Mouse (Mus musculus) intestine, embryonic 14.5 days (tissue): ENCODE measurements around the gene Phactr4. TPM values are rescaled to one million over a fixed set of nuclear protein-coding genes. Genes with fewer than 3 reads are reported as not detected.
"Not testable (repeated sequence)": the region's sequence is repeated elsewhere in the genome, so short reads cannot be mapped to it uniquely, and the experiment has no call there.

ENCODE experiments used
- ATAC-seq: fragments of 200-750 bp; cut with Nextera tagmentation; replicated peaks from 2 replicates; pipeline ENCODE4 v1.8.0; 2017; ENCODE audit warnings: low read depth, moderate number of reproducible peaks, moderate TSS enrichment, moderate library complexity; ENCODE audit not compliant: low FRiP score, low TSS enrichment
- DNase-seq: peaks from one replicate; pipeline ENCODE4 v3.0.0-alpha.2; 2018; ENCODE audit warnings: low spot score
- H3K27ac ChIP-seq: fragments of 300-500 bp; sonication (generic); 2 replicates; pipeline ENCODE4 v1.5.1; 2014; ENCODE audit warnings: low read depth, mild to moderate bottlenecking, control low read depth
- H3K27me3 ChIP-seq: fragments of 300-500 bp; sonication (generic); replicated peaks from 2 replicates; pipeline ENCODE4 v1.6.1; 2014; ENCODE audit warnings: low read length, control low read depth; ENCODE audit not compliant: control insufficient read depth, insufficient read depth
- H3K36me3 ChIP-seq: fragments of 300-500 bp; sonication (generic); 2 replicates; pipeline ENCODE4 v1.6.1; 2014; ENCODE audit warnings: low read length, control low read depth; ENCODE audit not compliant: control insufficient read depth, insufficient read depth
- H3K4me1 ChIP-seq: fragments of 300-500 bp; sonication (generic); replicated peaks from 2 replicates; pipeline ENCODE4 v1.6.1; 2014; ENCODE audit warnings: low read length, control low read depth, mixed read lengths; ENCODE audit not compliant: control insufficient read depth, insufficient read depth
- H3K4me2 ChIP-seq: fragments of 300-500 bp; sonication (generic); 2 replicates; pipeline ENCODE4 v1.6.1; 2014; ENCODE audit warnings: low read length
- H3K4me3 ChIP-seq: fragments of 300-500 bp; sonication (generic); 2 replicates; pipeline ENCODE4 v1.5.1; 2014; ENCODE audit warnings: low read depth, low read length, control low read depth, mixed read lengths
- H3K9ac ChIP-seq: fragments of 300-500 bp; sonication (generic); 2 replicates; pipeline ENCODE4 v1.6.1; 2014; ENCODE audit warnings: mild to moderate bottlenecking, low read length
- H3K9me3 ChIP-seq: fragments of 300-500 bp; sonication (generic); 2 replicates; pipeline ENCODE4 v1.6.1; 2016; ENCODE audit warnings: low read length, control low read depth; ENCODE audit not compliant: control insufficient read depth
- WGBS: fragments of 180-500 bp; shearing (Covaris S2); extraction: QIAGEN DNeasy Blood & Tissue Kit; methylation state at CpG from one replicate; pipeline ENCODE4 v1.1.7; 2014; 5-methylcytosine and 5-hydroxymethylcytosine counted together
- polyA plus RNA-seq: library from polyadenylated mRNA; unstranded; fragments of >200 nt; fragmentation: Nextera tagmentation; extraction: Ambion mirVana; gene quantifications from 2 replicates; pipeline ENCODE4 v1.2.1, GENCODE M21; 2014

The Phactr4 gene
- polyA plus RNA-seq, 1 experiment from 2014 or later, result 21.5 TPM

DNA sequence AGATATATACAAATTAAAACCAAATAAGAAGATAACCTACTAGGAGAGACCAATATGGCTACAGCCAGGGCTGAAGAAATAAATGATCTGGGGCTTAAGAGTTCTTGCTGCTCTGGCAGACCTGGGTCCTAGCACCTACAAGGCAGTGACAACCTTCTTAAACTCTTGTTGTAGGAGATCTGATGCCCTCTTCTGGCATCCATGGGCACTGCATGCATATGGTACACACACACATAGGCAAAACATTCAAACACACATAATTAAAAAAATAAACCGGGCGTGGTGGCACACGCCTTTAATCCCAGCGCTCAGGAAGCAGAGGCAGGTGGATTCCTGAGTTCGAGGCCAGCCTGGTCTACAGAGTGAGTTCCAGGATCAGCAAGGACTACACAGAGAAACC is 2.5 kb upstream of the Phactr4 start:
- Histone ChIP-seq H3K4me1 (peaks cover 13% of the 10 kb centered on the region), H3K4me2 (no peak overlapping the region), H3K9me3 (no peaks in the 10 kb centered on the region), H3K4me3 (no peak overlapping the region), H3K27me3 (no peaks in the 10 kb centered on the region), H3K27ac (no peak overlapping the region), H3K9ac (no peak overlapping the region), H3K36me3 (no peaks in the 10 kb centered on the region)
- no peak for ATAC-seq
- 95% methylated on average over 5 of the region's 5 CpGs for WGBS
- no peak for DNase-seq

GRCm38 (mm10) chr4:132421556-132421922 is 750 bp downstream of the Phactr4 start:
- 0% methylated on average over 13 of the region's 13 CpGs for WGBS
- H3K9ac ChIP-seq, result peak overlapping the region; percentile 89
- H3K4me1 ChIP-seq, result peaks cover 13% of the 10 kb centered on the region
- H3K27ac ChIP-seq, result peak overlapping the region; percentile 98
- no peak for DNase-seq
- H3K27me3 ChIP-seq, result no peaks in the 10 kb centered on the region
- peak overlapping the region; percentile 66 for H3K4me2 ChIP-seq
- H3K4me3 ChIP-seq, result peak overlapping the region; percentile 58
- ATAC-seq, result no peak
- no peaks in the 10 kb centered on the region for H3K36me3 ChIP-seq
- no peaks in the 10 kb centered on the region for H3K9me3 ChIP-seq

DNA sequence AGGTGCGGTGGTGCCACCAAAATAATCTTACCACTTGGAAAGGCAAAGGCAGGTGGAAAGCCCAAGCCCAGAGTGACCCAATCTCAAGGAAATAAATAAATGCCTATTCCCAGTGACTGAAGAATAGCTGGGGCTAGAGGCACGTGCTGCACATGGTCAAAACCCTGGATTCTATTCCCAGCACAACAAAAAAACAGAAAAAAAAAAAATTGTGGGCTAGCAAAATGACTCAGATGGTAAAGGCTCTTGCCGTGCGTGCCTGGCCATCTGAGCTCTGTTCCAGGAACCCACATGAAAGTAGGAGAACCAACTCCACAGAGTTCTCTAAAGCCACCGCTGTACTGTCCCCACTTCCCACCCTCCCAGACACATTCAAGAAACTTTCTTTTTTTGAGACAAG is 1.8 kb downstream of the Phactr4 start:
- peaks cover 13% of the 10 kb centered on the region for H3K4me1 ChIP-seq
- H3K36me3 ChIP-seq, result no peaks in the 10 kb centered on the region
- WGBS, result 77% methylated on average over 5 of the region's 5 CpGs
- H3K4me3 ChIP-seq, result peak overlapping the region; percentile 58; the same call in 1 of the 2 replicates
- DNase-seq, result no peak
- H3K4me2 ChIP-seq, result peak overlapping the region; percentile 66
- ATAC-seq, result no peak
- H3K9me3 ChIP-seq, result no peaks in the 10 kb centered on the region
- H3K9ac ChIP-seq, result no peak overlapping the region; the same call in 1 of the 2 replicates
- no peaks in the 10 kb centered on the region for H3K27me3 ChIP-seq
- no peak overlapping the region for H3K27ac ChIP-seq

DNA sequence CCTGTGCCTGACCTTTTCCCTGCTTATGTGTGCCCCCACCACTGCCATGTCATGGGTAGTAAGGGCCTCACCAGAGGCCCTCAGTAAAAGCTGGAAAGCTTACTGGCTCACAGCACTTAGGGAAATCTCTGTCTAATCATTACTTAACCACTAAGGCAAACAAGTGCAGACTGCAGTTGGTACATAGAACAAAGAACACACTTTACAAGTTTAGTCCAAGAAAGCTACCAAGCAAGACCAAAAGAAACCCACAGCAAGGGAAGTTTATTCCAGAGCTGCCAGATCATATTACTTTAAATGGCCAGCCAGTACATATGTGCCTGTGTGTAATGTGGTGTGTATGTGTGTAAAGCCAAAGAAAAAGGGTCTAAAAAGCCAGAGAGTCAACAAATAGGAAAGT is 6.3 kb downstream of the Phactr4 start:
- Histone ChIP-seq H3K4me1 (peaks cover 11% of the 10 kb centered on the region), H3K4me3 (no peak overlapping the region), H3K36me3 (peaks cover 5% of the 10 kb centered on the region; the same call in 1 of the 2 replicates), H3K27ac (peak overlapping the region; percentile 67), H3K9ac (no peak overlapping the region), H3K4me2 (no peak overlapping the region), H3K9me3 (no peaks in the 10 kb centered on the region), H3K27me3 (no peaks in the 10 kb centered on the region)
- DNase-seq (no peak), ATAC-seq (no peak)

- H3K9me3 ChIP-seq, result not testable (repeated sequence)
Measured at GRCm38 (mm10) chr4:132413257-132413656, 9.0 kb downstream of the Phactr4 start.

DNA sequence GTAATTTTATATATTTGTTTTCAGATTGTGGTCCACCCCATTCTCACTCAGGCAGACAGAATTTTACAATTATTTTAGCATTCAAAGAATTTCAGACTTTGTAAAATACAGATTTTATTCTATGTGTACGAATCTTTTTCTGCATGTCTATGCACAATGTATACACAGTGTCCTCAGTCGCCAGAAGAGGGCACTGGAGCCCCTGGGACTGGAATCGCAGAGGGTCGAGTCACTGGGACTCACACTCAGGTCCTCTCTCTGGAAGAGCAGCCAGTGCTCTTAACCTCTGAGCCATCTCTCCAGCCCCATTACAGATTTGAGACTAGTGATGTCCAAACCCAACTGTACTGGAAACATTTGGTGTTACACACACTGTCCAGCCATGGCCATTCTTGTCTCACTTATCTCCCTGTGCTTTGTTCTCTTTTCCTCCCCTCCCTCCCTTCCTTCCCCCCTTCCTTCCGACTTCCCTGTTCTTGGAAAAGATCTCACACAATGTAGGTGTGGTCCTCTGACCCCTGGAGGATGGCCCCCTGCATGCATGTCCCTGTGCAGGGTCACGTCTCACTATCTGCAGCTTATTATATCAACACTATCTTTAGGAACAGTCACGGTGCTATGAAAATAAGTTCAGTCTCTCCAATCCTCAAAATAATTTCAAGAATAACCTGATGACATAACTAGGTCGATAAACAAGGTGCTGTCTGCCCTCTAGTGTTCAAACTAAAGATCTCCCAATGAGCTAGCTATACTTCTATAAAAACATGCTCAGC is 10.8 kb downstream of the Phactr4 start:
- no peak overlapping the region for H3K4me2 ChIP-seq
- DNase-seq, result no peak
- no peak for ATAC-seq
- no peak overlapping the region for H3K9ac ChIP-seq
- WGBS, result 60% methylated on average over 8 of the region's 8 CpGs
- H3K4me3 ChIP-seq, result no peak overlapping the region
- peaks cover 5% of the 10 kb centered on the region; the same call in 1 of the 2 replicates for H3K36me3 ChIP-seq
- H3K27me3 ChIP-seq, result no peaks in the 10 kb centered on the region
- H3K27ac ChIP-seq, result no peak overlapping the region
- H3K4me1 ChIP-seq, result no peaks in the 10 kb centered on the region
- H3K9me3 ChIP-seq, result no peaks in the 10 kb centered on the region

More at GRCm38 (mm10) chr4:132413257-132413656, 9.0 kb downstream of the Phactr4 start:
- 96% methylated on average over 4 of the region's 4 CpGs for WGBS
- H3K36me3 ChIP-seq, H3K27ac ChIP-seq, H3K4me1 ChIP-seq, ATAC-seq, H3K4me3 ChIP-seq, H3K27me3 ChIP-seq, H3K9ac ChIP-seq, DNase-seq, H3K4me2 ChIP-seq: not testable (repeated sequence)

- H3K4me1 ChIP-seq, result no peaks in the 10 kb centered on the region
Measured at GRCm38 (mm10) chr4:132409587-132410229, 12.6 kb downstream of the Phactr4 start.

DNA sequence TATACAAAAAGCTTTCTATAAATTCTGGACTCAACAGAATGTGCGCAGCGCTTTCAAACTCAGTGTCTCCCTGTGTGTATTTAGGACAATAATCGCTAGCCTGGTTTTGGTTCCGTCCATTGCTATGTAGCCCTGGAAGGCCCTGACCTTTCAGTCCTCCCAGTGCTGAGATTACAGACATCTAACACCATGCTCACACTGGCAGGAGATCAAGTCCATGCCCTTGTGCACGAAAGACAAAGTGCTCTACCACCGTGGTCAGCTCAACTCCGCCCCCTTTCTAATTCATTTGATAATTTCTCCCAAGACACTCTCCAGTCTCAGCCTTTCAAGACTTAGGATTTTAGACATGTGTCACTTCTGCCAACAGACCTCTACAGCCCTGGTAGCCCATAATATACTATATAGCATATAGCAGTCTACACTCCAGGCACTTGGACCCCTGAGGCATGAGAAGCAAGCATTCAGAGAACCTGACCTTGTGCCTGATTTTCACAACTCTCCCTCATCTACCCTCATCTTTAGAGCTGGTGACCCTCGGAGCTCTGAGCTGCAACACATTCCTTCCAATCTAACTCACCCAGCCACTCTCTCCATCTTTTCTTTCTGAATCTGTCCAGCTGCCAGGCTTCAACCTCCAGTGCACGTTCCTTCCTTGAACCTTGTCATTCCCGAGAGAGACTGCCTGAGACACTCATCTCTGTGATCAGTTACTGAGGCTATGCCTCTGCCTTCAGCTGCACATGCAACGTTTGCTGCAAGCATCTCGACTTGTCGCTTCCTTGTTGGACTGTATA is 15.7 kb downstream of the Phactr4 start:
- no peak overlapping the region for H3K27ac ChIP-seq
- DNase-seq, result no peak

More at GRCm38 (mm10) chr4:132409587-132410229, 12.6 kb downstream of the Phactr4 start:
- no peak overlapping the region for H3K4me2 ChIP-seq
- peaks cover 8% of the 10 kb centered on the region for H3K36me3 ChIP-seq
- no peak overlapping the region for H3K4me3 ChIP-seq
- no peaks in the 10 kb centered on the region for H3K27me3 ChIP-seq
- H3K9me3 ChIP-seq, result no peaks in the 10 kb centered on the region
- no peak for ATAC-seq
- no peak overlapping the region for H3K9ac ChIP-seq
- WGBS, result 90% methylated on average over 4 of the region's 4 CpGs
- no peak for DNase-seq
- H3K27ac ChIP-seq, result no peak overlapping the region

More for the DNA sequence above, 15.7 kb downstream of the Phactr4 start:
- H3K27me3 ChIP-seq, result no peaks in the 10 kb centered on the region
- no peaks in the 10 kb centered on the region for H3K9me3 ChIP-seq
- WGBS, result 78% methylated on average over 13 of the region's 13 CpGs
- H3K36me3 ChIP-seq, result peaks cover 4% of the 10 kb centered on the region; the same call in 1 of the 2 replicates
- ATAC-seq, result no peak
- H3K4me1 ChIP-seq, result no peaks in the 10 kb centered on the region
- no peak overlapping the region for H3K4me3 ChIP-seq
- no peak overlapping the region for H3K9ac ChIP-seq
- no peak overlapping the region for H3K4me2 ChIP-seq
